Mouse (Mus musculus): Measurements from ENCODE around the gene Kptn.
A peak's percentile ranks its signal among the peaks of the same experiment; 100 is the strongest.

The Kptn gene

GRCm38 (mm10) chr7:16119569-16120261 is at the start of gene Kptn:
Gene Kptn (plus strand): TSS chr7:16119895.
- peak; percentile 91 to 93 for DNase-seq (ENCODE audit: low spot score in 2 of 2)

GRCm38 (mm10) chr7:16070846-16071245 is 48.8 kb upstream of the Kptn start:
- no peak for DNase-seq (ENCODE audit: low spot score in 2 of 2)

- DNase-seq (ENCODE audit: low spot score in 2 of 2): no peak
These were observed 47.8 kb upstream of the Kptn start for GRCm38 (mm10) chr7:16071906-16072305.

- no peak for DNase-seq (ENCODE audit: low spot score in 2 of 2)
These were observed 39.7 kb upstream of the Kptn start for GRCm38 (mm10) chr7:16079947-16080346.

- DNase-seq (ENCODE audit: low spot score in 2 of 2): no peak
These were observed 39.1 kb upstream of the Kptn start for GRCm38 (mm10) chr7:16080581-16080980.

- no peak for DNase-seq (ENCODE audit: low spot score in 2 of 2)
These were observed 36.3 kb upstream of the Kptn start for GRCm38 (mm10) chr7:16083361-16083760.

- DNase-seq (ENCODE audit: low spot score in 2 of 2): no peak
These were observed 32.1 kb upstream of the Kptn start for GRCm38 (mm10) chr7:16087587-16087986.

GRCm38 (mm10) chr7:16094592-16094991 is 25.1 kb upstream of the Kptn start:
- DNase-seq (ENCODE audit: low spot score in 2 of 2): no peak

- DNase-seq (ENCODE audit: low spot score in 2 of 2): peak; percentile 100
These were observed 21.4 kb upstream of the Kptn start, which contains the start of gene Napa for GRCm38 (mm10) chr7:16098021-16099017. Gene Napa (plus strand): TSS chr7:16098458.

GRCm38 (mm10) chr7:16099901-16100300 is 19.8 kb upstream of the Kptn start:
- DNase-seq (ENCODE audit: low spot score in 2 of 2): no peak

GRCm38 (mm10) chr7:16101081-16101480 is 18.6 kb upstream of the Kptn start:
- DNase-seq (ENCODE audit: low spot score in 2 of 2): no peak

- no peak for DNase-seq (ENCODE audit: low spot score in 2 of 2)
These were observed 17.8 kb upstream of the Kptn start for GRCm38 (mm10) chr7:16101726-16102475.

- no peak for DNase-seq (ENCODE audit: low spot score in 2 of 2)
These were observed 16.9 kb upstream of the Kptn start for GRCm38 (mm10) chr7:16102686-16103226.

GRCm38 (mm10) chr7:16103760-16104159 is 15.9 kb upstream of the Kptn start:
- DNase-seq (ENCODE audit: low spot score in 2 of 2): peak; percentile 79 to 80

GRCm38 (mm10) chr7:16104611-16105388 is 14.9 kb upstream of the Kptn start:
- DNase-seq (ENCODE audit: low spot score in 2 of 2): no peak

- DNase-seq (ENCODE audit: low spot score in 2 of 2): no peak
These were observed 10.7 kb upstream of the Kptn start for GRCm38 (mm10) chr7:16108886-16109542.

- no peak for DNase-seq (ENCODE audit: low spot score in 2 of 2)
These were observed 9.5 kb upstream of the Kptn start for GRCm38 (mm10) chr7:16110158-16110557.

GRCm38 (mm10) chr7:16111284-16112090 is 8.2 kb upstream of the Kptn start:
- no peak for DNase-seq (ENCODE audit: low spot score in 2 of 2)

GRCm38 (mm10) chr7:16116418-16116817 is 3.3 kb upstream of the Kptn start:
- DNase-seq (ENCODE audit: low spot score in 2 of 2): no peak

Measured in right cerebral cortex, adult 2 months (tissue).